ENCODE assay signal across 8 mouse cellular contexts in genomic region chr11:105574241-105574640, GRCm38 (mm10). TPM values are rescaled to one million over a fixed set of nuclear protein-coding genes. Genes with fewer than 3 reads are reported as not detected.
DNase-seq lines count a peak whose midpoint lies in the region; ATAC-seq lines count a peak whose summit lies in the region.

No protein-coding gene starts in this region.

- H3K27me3 ChIP-seq in heart, embryonic 11.5 days (ENCODE audit: control insufficient read depth, insufficient read depth, low read length), result no peaks in the 10 kb centered on the region

- DNase-seq in heart, adult 11 months, result peak; percentile 98
- DNase-seq in adrenal gland, postnatal 10 days, result peak; percentile 64
- DNase-seq in gastrocnemius, postnatal 25 days, result peak; percentile 68
- peak; percentile 60 to 69 for DNase-seq in lung, adult 18-20 months
- DNase-seq in left cerebral cortex, adult 9 months (ENCODE audit: low spot score in 2 of 2), result no peak
- no peak for DNase-seq in frontal cortex, postnatal 25 days (ENCODE audit: low spot score in 2 of 2)

- H3K4me3 ChIP-seq in heart, embryonic 11.5 days (ENCODE audit: low read depth, low read length), result no peak overlapping the region

- H3K36me3 ChIP-seq in heart, embryonic 11.5 days (ENCODE audit: control insufficient read depth, insufficient read depth, low read length), result no peaks in the 10 kb centered on the region

- 71% methylated on average over 7 of the region's 7 CpGs for WGBS in heart, embryonic 11.5 days (ENCODE audit: insufficient replicate concordance)

- no peak overlapping the region for H3K9ac ChIP-seq in heart, embryonic 11.5 days (ENCODE audit: low read depth, low read length)

- H3K9me3 ChIP-seq in heart, embryonic 11.5 days (replicated peaks; ENCODE audit: control insufficient read depth, low read length), result no peaks in the 10 kb centered on the region

- no peak overlapping the region for H3K4me2 ChIP-seq in heart, embryonic 11.5 days

- H3K4me1 ChIP-seq in heart, embryonic 11.5 days (ENCODE audit: control insufficient read depth, insufficient read depth, low read length), result no peaks in the 10 kb centered on the region

- ATAC-seq in heart, embryonic 11.5 days (replicated peaks; ENCODE audit: insufficient number of reproducible peaks, low FRiP score, low TSS enrichment), result no peak
- no peak for ATAC-seq in activated CD4-positive, CD25-positive, alpha-beta regulatory T cell, adult 4 months

- no peak overlapping the region for H3K27ac ChIP-seq in heart, embryonic 11.5 days (ENCODE audit: low read depth, low read length)

RNA-seq across cellular contexts. Expression of gene Tanc2, which starts 15.5 kb away (rescaled TPM):
- polyA plus RNA-seq in heart, embryonic 11.5 days (2014; fragmentation: Nextera tagmentation; extraction: Ambion mirVana), result 23.2 and 24.8 TPM in 2 replicates
- 10 to 100 TPM; 15.2 to 28.3 TPM for total RNA-seq in adrenal gland, postnatal 10 days (2021)
- 10 to 100 TPM; 10.6 to 11.4 TPM for total RNA-seq in gastrocnemius, postnatal 25 days (2021)
- under 1 TPM; 0.41 to 0.48 TPM for polyA plus RNA-seq in activated CD4-positive, CD25-positive, alpha-beta regulatory T cell, adult 4 months (2017; shearing (Covaris generic))

Comparison
In these comparisons a context has a peak if more than half of its experiments do, and no peak if none do; other contexts are left out.
1. DNase-seq: peak in heart, adult 11 months (single experiment), adrenal gland, postnatal 10 days (single experiment), gastrocnemius, postnatal 25 days (single experiment) and lung, adult 18-20 months (2 of 2); none in left cerebral cortex, adult 9 months (0 of 2) and frontal cortex, postnatal 25 days (0 of 2).